Mouse (Mus musculus): Measurements from ENCODE around the gene Gart. TPM values are rescaled to one million over a fixed set of nuclear protein-coding genes. Genes with fewer than 3 reads are reported as not detected.
A peak's percentile ranks its signal among the peaks of the same experiment; 100 is the strongest.

Gart gene
- total and polyA plus RNA-seq, 3 experiments, result 94.0 to 509 (median 417) TPM

GRCm38 (mm10) chr16:91596779-91597671, 49.7 kb downstream of the Gart start (continued):
- TF ChIP-seq ETS1 (IDR thresholded peaks at IDR 0.05; ENCODE audit: low read depth, low read length) (no peak), CTCF (IDR thresholded peaks at IDR 0.05 in 2 of 3, conservative IDR thresholded peaks at IDR 0.05 in 1 of 3; ENCODE audit: control insufficient read depth in 1 of 3, insufficient read depth in 1 of 3, low read depth in 2 of 3, low read length in 3 of 3, poor library complexity in 1 of 3, severe bottlenecking in 1 of 3) (no peak), UBTF (IDR thresholded peaks at IDR 0.05; ENCODE audit: borderline replicate concordance, insufficient read depth, low read depth, low read length) (no peak), MAX (IDR thresholded peaks at IDR 0.05; ENCODE audit: low read length) (0 out of 2 replicates have a peak, but pooled peaks have one; percentile 16), MYB (IDR thresholded peaks at IDR 0.05; ENCODE audit: low read depth, low read length) (no peak), E2F4 (IDR thresholded peaks at IDR 0.05; ENCODE audit: borderline replicate concordance, low read depth, low read length) (no peak), RAD21 (IDR thresholded peaks at IDR 0.05; ENCODE audit: low read depth, low read length) (no peak), MAZ (IDR thresholded peaks at IDR 0.05; ENCODE audit: low read depth, low read length) (0 out of 2 replicates have a peak, but pooled peaks have one; percentile 69), ZNF384 (IDR thresholded peaks at IDR 0.05; ENCODE audit: low read depth, low read length) (no peak), SMC3 (IDR thresholded peaks at IDR 0.05; ENCODE audit: low read depth, low read length) (no peak), ELF1 (IDR thresholded peaks at IDR 0.05; ENCODE audit: low read depth, low read length) (no peak), GABPA (IDR thresholded peaks at IDR 0.05; ENCODE audit: low read depth, low read length) (no peak), ZKSCAN1 (IDR thresholded peaks at IDR 0.05; ENCODE audit: low read depth, low read length) (no peak)

- Histone ChIP-seq H3K79me2 (ENCODE audit: control insufficient read depth, insufficient read depth, low read length, poor library complexity) (no peaks in the 10 kb centered on the region; the same call in 1 of the 2 replicates), H3K36me3 (ENCODE audit: control insufficient read depth in 1 of 2, insufficient read depth in 2 of 2, low read length in 2 of 2) (no peaks in the 10 kb centered on the region), H3K27me3 (ENCODE audit: control insufficient read depth in 1 of 2, insufficient read depth in 2 of 2, low read length in 2 of 2) (no peaks in the 10 kb centered on the region), H3K4me1 (ENCODE audit: control insufficient read depth in 1 of 2, insufficient read depth in 2 of 2, low read length in 2 of 2) (no peaks in the 10 kb centered on the region), H3K27ac (ENCODE audit: control insufficient read depth, low read depth, low read length) (peak overlapping the region; percentile 33), H3K4me3 (ENCODE audit: control insufficient read depth in 1 of 2, insufficient read depth in 1 of 2, low read depth in 2 of 2, low read length in 2 of 2) (peak overlapping the region; percentile 55 to 89), H3K9ac (ENCODE audit: control insufficient read depth, low read depth, low read length, poor library complexity, severe bottlenecking) (peak overlapping the region; percentile 71), H3K9me3 (replicated peaks; ENCODE audit: insufficient read depth, low read length) (no peaks in the 10 kb centered on the region)
- DNase-seq (ENCODE audit: low read depth, low spot score), result peak; percentile 84
- no peak for TF ChIP-seq GATA1 (IDR thresholded peaks at IDR 0.05; ENCODE audit: low read depth, low read length)
- 0 out of 2 replicates have a peak, but pooled peaks have one; percentile 7 for TF ChIP-seq BHLHE40 (IDR thresholded peaks at IDR 0.05; ENCODE audit: borderline replicate concordance, low read depth, low read length)
- TF ChIP-seq RCOR1 (IDR thresholded peaks at IDR 0.05; ENCODE audit: low read depth, low read length), result peak; percentile 60
- TF ChIP-seq ZNF384 (IDR thresholded peaks at IDR 0.05; ENCODE audit: low read depth, low read length), result peak; percentile 38; the same call in 1 of the 2 replicates
- TF ChIP-seq SIN3A (IDR thresholded peaks at IDR 0.05; ENCODE audit: low read length), result peak; percentile 40
- TF ChIP-seq SMC3 (IDR thresholded peaks at IDR 0.05; ENCODE audit: low read depth, low read length), result no peak
- TF ChIP-seq CTCF (IDR thresholded peaks at IDR 0.05 in 2 of 3, conservative IDR thresholded peaks at IDR 0.05 in 1 of 3; ENCODE audit: control insufficient read depth in 1 of 3, insufficient read depth in 1 of 3, low read depth in 2 of 3, low read length in 3 of 3, poor library complexity in 1 of 3, severe bottlenecking in 1 of 3), result no peak
- TF ChIP-seq MXI1 (IDR thresholded peaks at IDR 0.05; ENCODE audit: low read depth, low read length), result peak; percentile 44; the same call in 1 of the 2 replicates
- TF ChIP-seq MAZ (IDR thresholded peaks at IDR 0.05; ENCODE audit: low read depth, low read length), result no peak
- 0 out of 4 replicates have a peak, but pooled peaks have one; percentile 9 to 22 for TF ChIP-seq EP300 (IDR thresholded peaks at IDR 0.05; ENCODE audit: low read depth in 1 of 2, low read length in 2 of 2)
- no peak for TF ChIP-seq POLR2AphosphoS5 (IDR thresholded peaks at IDR 0.05; ENCODE audit: borderline replicate concordance, low read depth, low read length)
- TF ChIP-seq TCF12 (IDR thresholded peaks at IDR 0.05; ENCODE audit: low read depth, low read length), result no peak
- TF ChIP-seq JUND (IDR thresholded peaks at IDR 0.05; ENCODE audit: low read depth, low read length), result no peak
- TF ChIP-seq ETS1 (IDR thresholded peaks at IDR 0.05; ENCODE audit: low read depth, low read length), result peak; percentile 70
Observed at GRCm38 (mm10) chr16:91596397-91596778, 50.4 kb downstream of the Gart start.
